Mouse (Mus musculus) stomach, postnatal 0 days (tissue): ENCODE data around the gene Mtch2. TPM values are rescaled to one million over a fixed set of nuclear protein-coding genes. Genes with fewer than 3 reads are reported as not detected.

Experiments used
- ATAC-seq: fragments of 200-750 bp; cut with Nextera tagmentation; 2 replicates; pipeline ENCODE4 v1.8.0; 2017; ENCODE audit not compliant: low FRiP score, low TSS enrichment
- DNase-seq: peaks from one replicate; pipeline ENCODE4 v3.0.0-alpha.2; 2016; ENCODE audit warnings: low spot score
- H3K27ac ChIP-seq: fragments of 300-500 bp; sonication (generic); replicated peaks from 2 replicates; pipeline ENCODE4 v1.5.1; 2014; ENCODE audit warnings: mild to moderate bottlenecking, control low read depth
- H3K27me3 ChIP-seq: fragments of 300-500 bp; sonication (generic); 2 replicates; pipeline ENCODE4 v1.6.1; 2014; ENCODE audit warnings: low read length; ENCODE audit not compliant: control insufficient read depth, insufficient read depth
- H3K36me3 ChIP-seq: fragments of 300-500 bp; sonication (generic); 2 replicates; pipeline ENCODE4 v1.6.1; 2014; ENCODE audit warnings: low read length, mixed read lengths; ENCODE audit not compliant: control insufficient read depth, insufficient read depth
- H3K4me1 ChIP-seq: fragments of 300-500 bp; sonication (generic); replicated peaks from 2 replicates; pipeline ENCODE4 v1.6.1; 2014; ENCODE audit warnings: antibody characterized with exemption; ENCODE audit not compliant: control insufficient read depth, insufficient read depth
- H3K4me2 ChIP-seq: fragments of 300-500 bp; sonication (generic); replicated peaks from 2 replicates; pipeline ENCODE4 v1.6.1; 2014; ENCODE audit warnings: low read depth, mild to moderate bottlenecking, control low read depth, moderate library complexity
- H3K4me3 ChIP-seq: fragments of 300-500 bp; sonication (generic); 2 replicates; pipeline ENCODE4 v1.5.1; 2014; ENCODE audit warnings: low read depth, low read length, control low read depth
- H3K9ac ChIP-seq: fragments of 300-500 bp; sonication (generic); 2 replicates; pipeline ENCODE4 v1.6.1; 2014; ENCODE audit warnings: mild to moderate bottlenecking, low read length, control low read depth, mixed read lengths
- H3K9me3 ChIP-seq: fragments of 300-500 bp; sonication (generic); 2 replicates; pipeline ENCODE4 v1.6.1; 2016; ENCODE audit warnings: low read length; ENCODE audit not compliant: control insufficient read depth
- CTCF ChIP-seq: IDR thresholded peaks from 2 replicates; pipeline ENCODE4 v1.5.1; 2016; ENCODE audit warnings: antibody characterized with exemption, low read depth, mild to moderate bottlenecking, moderate library complexity
- EP300 ChIP-seq: optimal IDR thresholded peaks from 2 replicates; pipeline ENCODE3; 2016; ENCODE audit warnings: antibody characterized with exemption
- WGBS: fragments of 180-500 bp; shearing (Covaris S2); extraction: QIAGEN DNeasy Blood & Tissue Kit; methylation state at CpG from one replicate; pipeline ENCODE4 v1.1.7; 2014; 5-methylcytosine and 5-hydroxymethylcytosine counted together
- polyA plus RNA-seq: library from polyadenylated mRNA; unstranded; fragments of >200 nt; fragmentation: Nextera tagmentation; extraction: Ambion mirVana; gene quantifications from 2 replicates; pipeline ENCODE4 v1.2.1, GENCODE M21; 2015

Mtch2 gene
- polyA plus RNA-seq, 1 experiment from 2014 or later, result 151 TPM

DNA sequence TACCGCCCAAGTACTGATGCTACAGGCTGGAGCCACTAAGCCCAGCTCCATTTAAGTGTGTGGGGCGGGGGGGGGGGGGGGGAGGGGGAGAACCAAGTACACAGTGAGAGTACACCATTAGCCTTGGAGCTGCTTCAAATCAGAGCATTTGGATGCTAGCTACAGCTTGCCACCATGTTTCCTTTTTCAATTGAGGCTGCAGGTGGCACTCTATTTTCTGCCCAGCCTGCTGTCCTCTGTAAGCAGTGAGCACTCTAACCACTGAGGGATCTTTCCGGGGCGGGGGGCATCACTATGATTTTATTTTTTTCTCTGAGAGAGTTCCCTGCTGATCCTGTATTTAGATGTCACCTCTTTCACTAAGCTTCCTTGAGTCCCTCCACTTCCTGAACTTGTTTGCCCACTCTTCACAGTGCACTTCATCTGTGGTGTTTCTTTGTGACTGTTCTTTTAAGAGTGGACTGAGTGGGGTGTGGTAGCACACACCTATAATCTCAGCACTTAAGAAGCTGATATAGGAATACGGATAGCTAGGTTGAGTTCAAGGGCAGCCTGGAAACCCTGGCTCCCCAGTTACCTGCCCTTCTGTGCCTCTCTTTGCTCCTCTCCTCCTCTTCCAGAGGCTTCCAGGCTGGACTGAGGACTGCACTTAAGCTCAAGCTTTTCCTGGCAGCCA lies 30.8 kb downstream of the Mtch2 start:
- no peak overlapping the region for H3K27ac ChIP-seq
- H3K27me3 ChIP-seq, result no peaks in the 10 kb centered on the region
- ATAC-seq, result peak; percentile 69; the same call in 1 of the 2 replicates
- no peaks in the 10 kb centered on the region for H3K36me3 ChIP-seq
- TF ChIP-seq EP300 (no peak), CTCF (no peak)
- no peak overlapping the region for H3K4me3 ChIP-seq
- WGBS, result 39% methylated on average over 5 of the region's 5 CpGs
- no peaks in the 10 kb centered on the region for H3K4me1 ChIP-seq
- DNase-seq, result no peak
- H3K9me3 ChIP-seq, result no peaks in the 10 kb centered on the region
- H3K9ac ChIP-seq, result no peak overlapping the region
- no peak overlapping the region for H3K4me2 ChIP-seq

DNA sequence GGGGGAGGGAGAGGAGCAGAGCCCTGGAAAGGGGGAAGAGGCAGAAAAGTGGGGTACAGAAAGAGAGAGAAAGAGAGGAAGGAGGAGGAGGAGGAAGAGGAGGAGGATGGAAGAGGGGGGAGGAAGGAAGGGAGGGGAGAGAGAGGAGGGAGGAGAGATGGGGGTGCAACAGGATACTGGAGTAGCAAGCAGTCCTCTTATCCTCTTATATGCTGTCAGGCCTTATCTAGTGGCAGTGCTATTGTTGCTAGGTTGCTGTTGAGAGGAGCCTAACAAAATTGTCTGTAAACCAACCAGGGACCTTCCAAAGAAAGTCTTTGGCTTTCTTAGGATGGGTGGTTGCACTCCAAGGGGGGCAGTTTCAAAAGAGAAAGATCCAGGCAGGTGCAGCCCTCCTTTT lies 32.5 kb downstream of the Mtch2 start:
- H3K27ac ChIP-seq, result no peak overlapping the region
- TF ChIP-seq CTCF (no peak), EP300 (no peak)
- DNase-seq, result no peak
- no peak overlapping the region for H3K9ac ChIP-seq
- H3K4me1 ChIP-seq, result no peaks in the 10 kb centered on the region
- ATAC-seq, result no peak
- H3K9me3 ChIP-seq, result no peaks in the 10 kb centered on the region
- no peak overlapping the region for H3K4me3 ChIP-seq
- H3K36me3 ChIP-seq, result no peaks in the 10 kb centered on the region
- no peaks in the 10 kb centered on the region for H3K27me3 ChIP-seq
- H3K4me2 ChIP-seq, result no peak overlapping the region

GRCm38 (mm10) chr2:90880144-90880785 lies 33.3 kb downstream of the Mtch2 start:
- ATAC-seq, result no peak
- Histone ChIP-seq H3K27ac (no peak overlapping the region), H3K36me3 (no peaks in the 10 kb centered on the region), H3K9ac (no peak overlapping the region), H3K27me3 (no peaks in the 10 kb centered on the region), H3K4me3 (no peak overlapping the region), H3K4me2 (no peak overlapping the region), H3K4me1 (no peaks in the 10 kb centered on the region), H3K9me3 (no peaks in the 10 kb centered on the region)
- TF ChIP-seq EP300 (no peak), CTCF (no peak)
- no peak for DNase-seq
- WGBS, result 45% methylated on average over 6 of the region's 6 CpGs

- Histone ChIP-seq H3K27ac (no peak overlapping the region), H3K27me3 (no peaks in the 10 kb centered on the region), H3K4me3 (no peak overlapping the region), H3K4me1 (no peaks in the 10 kb centered on the region), H3K36me3 (no peaks in the 10 kb centered on the region), H3K9me3 (no peaks in the 10 kb centered on the region), H3K9ac (no peak overlapping the region), H3K4me2 (no peak overlapping the region)
- TF ChIP-seq CTCF, result no peak
- no peak for TF ChIP-seq EP300
- no peak for DNase-seq
- ATAC-seq, result no peak
- 79% methylated on average over 2 of the region's 2 CpGs for WGBS
Measured at GRCm38 (mm10) chr2:90881824-90882223, 34.9 kb downstream of the Mtch2 start.

- H3K9ac ChIP-seq, result peak within 1 kb of the TSS; percentile 55
- H3K4me2 ChIP-seq, result peak within 1 kb of the TSS; percentile 88
- 2% methylated on average over 43 of the region's 45 CpGs for WGBS
- H3K4me3 ChIP-seq, result peak within 1 kb of the TSS; percentile 42
- TF ChIP-seq EP300 (no peak), CTCF (no peak)
- H3K27ac ChIP-seq, result no peak within 1 kb of the TSS
- no peaks in the 10 kb centered on the region for H3K27me3 ChIP-seq
- H3K36me3 ChIP-seq, result no peaks in the 10 kb centered on the region
- peak; percentile 41 for DNase-seq
- 0 out of 2 replicates have a peak, but pooled peaks cover 4% of the 10 kb centered on the region for H3K4me1 ChIP-seq
- H3K9me3 ChIP-seq, result no peaks in the 10 kb centered on the region
- 0 out of 2 replicates have a peak, but pooled peaks have one; percentile 19 for ATAC-seq
Measured at GRCm38 (mm10) chr2:90885218-90886041, 38.5 kb downstream of the Mtch2 start, which contains the start of gene C1qtnf4. Gene C1qtnf4, plus strand, starts transcription at chr2:90885860.
